Mouse (Mus musculus) thymus, adult 2 months (tissue): ENCODE measurements around the gene Gm37240.

Experiments used
- CTCF ChIP-seq: fragments of 200-500 bp; IDR thresholded peaks from 2 replicates; pipeline ENCODE4 v1.5.1; 2012; ENCODE audit warnings: mild to moderate bottlenecking, control low read depth, low read length, moderate library complexity, borderline replicate concordance; ENCODE audit not compliant: control insufficient read depth, poor library complexity, insufficient read depth; ENCODE audit errors: extremely low read depth
- POLR2A ChIP-seq: fragments of 200-500 bp; IDR thresholded peaks from 2 replicates; pipeline ENCODE4 v1.6.1; 2012; ENCODE audit warnings: mild to moderate bottlenecking, low read length, control low read depth, moderate library complexity; ENCODE audit not compliant: control insufficient read depth, poor library complexity, insufficient read depth; ENCODE audit errors: extremely low read depth

DNA sequence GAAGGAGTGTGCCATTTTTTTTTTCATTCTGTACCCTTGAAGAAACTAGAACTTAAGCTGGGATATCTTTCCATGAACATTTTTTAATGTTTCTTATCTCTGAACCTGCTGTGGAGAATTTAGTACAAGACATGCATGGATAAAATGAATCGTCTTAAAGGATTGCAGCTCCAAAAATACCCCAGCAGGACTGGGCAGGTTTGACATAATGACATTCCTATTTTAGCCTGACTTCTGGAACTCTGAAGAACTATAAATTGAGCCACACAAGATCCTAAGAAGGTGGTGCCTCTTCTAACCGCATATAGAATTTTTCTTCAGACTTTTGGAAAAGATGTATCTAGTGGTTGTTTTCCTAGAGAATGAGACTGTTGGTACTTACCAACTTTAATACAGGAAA is 1294.0 kb downstream of the Gm37240 start, which contains the start of gene Tigd4:
- TF ChIP-seq POLR2A: no peak
- TF ChIP-seq CTCF: no peak
